Mouse (Mus musculus): ENCODE measurements around the gene Abcc9. TPM values are rescaled to one million over a fixed set of nuclear protein-coding genes. Genes with fewer than 3 reads are reported as not detected.

Gene Abcc9
- polyA plus RNA-seq, 1 experiment from 2014 or later, result not detected

Other genes starting within 250 kb of the Abcc9 start
- gene Gys2, start 229.2 kb downstream of the Abcc9 start, polyA plus RNA-seq (2018), result not detected in 3 replicates
- 4.8 to 7.8 TPM (median 7.2 TPM) in 3 replicates for gene Ldhb, start 194.4 kb downstream of the Abcc9 start, polyA plus RNA-seq (2018)
- not detected in 3 replicates for gene Kcnj8, start 130.7 kb downstream of the Abcc9 start, polyA plus RNA-seq (2018)
- 40.5 to 57.4 TPM (median 55.1 TPM) in 3 replicates for gene Cmas, start 54.4 kb upstream of the Abcc9 start, polyA plus RNA-seq (2018)
- not detected in 3 replicates for gene Sult6b2, start 102.2 kb upstream of the Abcc9 start, polyA plus RNA-seq (2018)

Measured in macrophage (primary cell).